Mouse (Mus musculus) testis, postnatal 14 days (tissue): ENCODE data around the gene Apba2.

Experiments
- DNase-seq: peaks from one replicate; pipeline ENCODE4 v3.0.0; 2021; ENCODE audit warnings: low spot score

Gene Apba2

DNA sequence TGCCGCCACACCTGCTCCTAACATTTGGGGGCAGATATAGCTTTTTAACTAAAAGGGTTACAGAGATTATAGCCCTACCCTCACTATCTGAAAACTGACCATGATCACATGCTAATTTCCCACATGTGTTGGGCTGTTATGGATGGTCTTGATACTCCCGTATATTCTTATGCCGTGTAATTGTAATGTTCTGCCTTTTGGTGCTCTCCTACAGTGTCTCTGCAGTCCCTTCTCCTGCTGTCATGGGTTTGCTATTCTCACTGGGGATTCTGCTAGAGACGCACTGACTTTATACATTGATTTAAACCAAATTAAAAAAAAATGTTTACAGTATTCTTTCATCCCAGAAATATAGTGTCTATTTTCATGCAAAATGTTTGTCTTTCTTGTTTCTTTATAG is 157.4 kb downstream of the Apba2 start:
- no peak for DNase-seq

DNA sequence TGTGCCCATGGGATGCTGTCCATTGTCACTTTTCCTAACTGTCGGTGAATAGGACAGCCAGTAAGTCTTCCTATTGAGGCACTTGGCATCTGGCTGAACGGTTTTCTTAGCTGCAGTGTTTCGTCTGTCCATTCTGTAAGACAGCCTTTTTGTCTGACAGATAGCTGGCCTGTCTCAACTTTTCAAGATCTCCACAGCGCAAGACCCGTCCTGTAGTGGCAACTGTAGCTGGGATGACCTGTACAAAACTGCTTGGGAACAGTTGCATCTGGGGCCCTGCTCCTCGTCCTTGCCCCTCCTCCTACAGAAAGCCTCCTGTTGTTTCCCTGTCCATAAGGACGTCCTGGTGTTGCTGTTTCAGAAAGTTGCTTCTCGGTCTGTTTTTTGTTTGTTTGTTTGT is 157.8 kb downstream of the Apba2 start:
- no peak for DNase-seq

DNA sequence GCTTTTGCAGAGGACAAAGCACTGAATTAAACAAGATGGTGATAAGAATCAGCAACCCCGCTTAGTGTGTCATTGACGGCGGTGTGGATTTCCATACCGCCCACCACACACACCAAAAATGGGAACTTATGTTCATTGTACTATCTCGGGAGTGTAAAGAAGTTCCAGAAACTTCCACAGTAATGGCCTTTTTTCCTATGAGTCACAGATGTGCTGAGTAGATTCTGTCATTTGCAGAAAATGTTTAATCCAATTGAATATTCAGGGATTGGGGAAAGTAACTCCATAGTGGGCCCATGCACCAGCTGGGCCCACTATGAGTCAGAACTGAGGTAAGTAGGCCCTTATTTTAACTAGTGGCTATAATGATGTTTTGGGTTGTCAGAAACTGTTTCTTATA is 161.0 kb downstream of the Apba2 start:
- DNase-seq: no peak

DNA sequence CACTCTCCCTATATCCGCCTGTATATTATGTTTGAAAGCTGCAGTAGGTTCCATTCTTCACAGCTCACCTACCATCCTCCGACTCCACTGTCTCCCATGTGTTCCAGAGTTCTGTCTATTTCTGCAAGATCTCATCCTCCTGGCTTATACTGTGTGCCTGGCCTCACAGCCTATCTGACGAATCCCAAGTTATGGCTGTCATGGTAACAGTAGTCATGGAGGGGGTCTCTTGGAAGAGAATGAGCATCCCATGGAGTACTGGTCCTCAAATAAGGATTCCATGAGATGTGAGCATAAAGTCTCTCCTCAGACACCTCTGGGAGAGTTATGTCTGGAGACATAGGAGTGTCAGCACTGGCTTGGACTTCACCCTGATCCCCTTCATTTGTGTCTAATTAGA is 162.1 kb downstream of the Apba2 start:
- no peak for DNase-seq

DNA sequence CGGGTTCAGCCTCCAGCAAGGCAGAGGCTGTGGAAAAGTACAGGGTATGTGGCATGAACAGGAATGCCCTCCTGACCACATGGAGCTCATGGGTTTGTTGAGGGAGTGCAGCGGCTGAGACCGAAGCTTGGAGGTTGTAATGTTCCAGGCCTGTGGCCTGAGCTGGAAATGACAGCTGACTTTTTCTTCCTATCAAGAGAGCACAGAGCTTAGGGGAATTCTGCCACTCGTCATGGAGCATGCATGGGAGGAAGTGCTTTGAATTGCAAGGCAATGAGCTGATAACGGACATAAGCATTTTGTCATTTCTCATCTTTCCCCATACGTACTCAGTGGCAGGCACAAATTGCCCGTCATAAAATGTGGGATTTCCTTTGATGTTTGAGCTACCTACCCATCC is 163.6 kb downstream of the Apba2 start:
- DNase-seq: no peak

DNA sequence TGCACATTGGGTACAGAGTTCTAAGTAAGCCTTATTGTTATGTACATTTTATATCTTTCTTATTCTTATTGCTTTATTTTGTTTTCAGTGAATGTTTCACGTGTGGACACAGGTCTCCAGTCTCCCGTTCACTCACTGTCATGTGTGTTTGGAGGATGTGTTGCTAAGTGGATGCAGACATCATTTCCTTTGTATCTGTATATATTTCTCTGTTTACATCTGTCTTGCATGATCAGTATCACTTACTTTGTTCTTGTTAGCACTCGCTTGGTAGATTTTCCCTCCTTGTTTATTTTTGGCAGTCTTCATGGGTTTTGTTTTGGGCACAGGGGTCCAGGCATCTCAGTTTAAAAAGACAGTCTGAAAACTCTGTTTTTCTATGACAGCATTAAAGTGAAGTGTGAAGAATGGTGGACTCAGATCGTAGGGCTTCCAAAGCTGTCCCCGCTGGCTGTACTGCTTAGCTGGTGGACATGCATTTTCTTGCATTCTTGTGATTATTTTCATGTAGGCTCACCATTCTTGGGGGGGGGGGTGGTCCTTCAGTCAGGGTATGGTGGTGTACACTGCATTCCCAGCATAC is 164.3 kb downstream of the Apba2 start:
- DNase-seq: no peak

DNA sequence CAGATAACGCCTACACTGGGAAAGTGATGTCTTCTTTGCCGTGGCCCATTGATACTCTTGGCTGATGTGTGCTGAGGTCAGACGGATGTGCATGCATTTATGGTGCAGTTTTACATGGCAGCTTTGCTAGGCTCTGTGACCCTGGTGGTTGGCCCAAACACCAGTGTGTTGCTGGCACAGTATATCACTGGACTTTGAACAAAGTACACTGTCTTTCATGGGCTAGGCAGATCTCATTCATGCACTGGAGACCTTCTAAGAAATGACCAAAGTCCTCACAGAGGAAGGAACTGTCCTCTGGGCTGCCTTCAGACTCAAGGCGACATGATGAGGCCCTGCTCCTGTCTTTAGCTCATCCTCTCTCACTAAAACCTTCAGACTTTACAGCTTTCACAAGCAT is 166.5 kb downstream of the Apba2 start:
- DNase-seq: no peak

DNA sequence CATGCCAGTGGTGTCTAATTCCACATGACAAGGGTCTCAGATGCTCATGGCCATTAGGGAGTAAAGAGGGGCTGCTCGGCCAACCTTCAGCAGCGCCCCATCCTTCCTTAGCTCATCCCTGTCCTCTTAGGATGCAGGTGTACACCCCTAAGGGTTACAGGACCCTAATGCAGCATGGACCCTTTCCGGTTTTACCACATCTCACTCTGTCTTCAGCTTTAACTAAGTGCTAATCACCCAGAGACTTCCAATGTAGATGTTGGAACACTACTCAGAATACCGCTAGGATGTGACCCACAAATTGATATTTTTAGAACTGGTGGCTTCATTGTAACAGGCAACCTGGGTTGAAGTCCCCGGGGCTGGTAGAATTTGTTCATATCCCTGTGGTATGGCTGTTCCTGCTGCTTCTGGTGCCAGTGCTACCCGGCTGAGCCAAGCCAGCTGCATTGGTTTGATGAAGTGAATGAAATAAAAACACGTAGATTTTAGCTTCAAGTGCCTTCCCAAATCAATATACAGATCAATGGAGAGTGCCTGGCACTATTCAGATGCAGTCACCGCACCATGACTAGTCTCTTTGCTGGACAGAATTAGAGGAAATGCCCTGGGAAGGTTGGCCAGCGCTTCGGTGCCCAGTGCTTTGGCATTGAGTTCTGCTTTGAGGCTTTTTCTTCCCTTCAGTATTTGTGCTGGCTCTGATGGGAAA is 178.4 kb downstream of the Apba2 start:
- DNase-seq: no peak

DNA sequence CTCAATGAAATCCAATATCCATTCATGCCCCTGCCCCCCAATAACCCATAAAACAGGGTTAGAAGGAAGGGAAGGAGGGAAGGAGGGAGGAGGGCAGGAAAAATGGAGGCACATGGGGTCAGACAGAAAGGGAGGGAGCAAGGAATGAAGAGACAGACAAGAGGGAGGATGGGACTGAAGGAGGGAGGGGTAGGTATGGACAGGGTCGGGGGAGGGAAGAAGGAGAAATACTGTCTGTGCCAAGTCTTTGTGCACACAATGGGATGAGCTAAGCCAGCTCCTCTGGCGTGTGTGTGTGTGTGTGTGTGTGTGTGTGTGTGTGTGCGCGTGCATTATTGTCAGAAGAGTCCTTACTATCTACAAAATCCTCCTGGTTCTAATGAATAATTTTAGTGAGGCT is 183.4 kb downstream of the Apba2 start:
- DNase-seq: no peak

DNA sequence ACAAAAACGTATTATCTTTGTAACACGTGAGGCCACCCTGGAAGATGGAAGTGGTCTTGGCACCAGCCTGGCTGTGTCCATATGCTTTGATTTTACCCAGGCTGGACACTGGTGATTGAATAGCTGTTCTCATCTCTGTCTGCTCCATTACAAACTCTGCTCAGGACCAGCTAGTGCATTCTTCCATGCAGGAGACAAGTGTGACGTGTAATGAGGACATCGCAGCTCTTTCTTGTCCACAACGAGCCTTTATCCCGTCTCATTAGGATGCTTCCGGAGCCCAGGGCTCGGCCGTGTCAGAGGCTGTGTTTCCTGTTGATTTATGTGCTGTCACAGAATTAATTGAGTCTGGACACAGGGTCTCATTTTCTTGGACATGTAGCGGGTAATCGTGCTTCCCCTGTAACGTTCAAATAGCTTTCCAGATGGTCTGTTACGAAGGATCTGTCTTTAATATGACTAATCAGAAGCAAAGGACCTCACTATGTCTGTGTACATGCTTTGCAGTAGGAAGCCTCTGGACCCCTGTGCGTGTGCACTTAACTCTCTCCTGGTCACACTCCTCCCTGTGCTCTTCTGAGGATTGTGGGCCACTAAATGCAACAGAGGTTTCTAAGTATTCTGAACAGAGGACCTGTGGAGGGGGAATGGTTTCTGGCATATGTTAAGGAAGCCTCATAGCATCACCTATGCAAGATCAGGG is 186.8 kb downstream of the Apba2 start:
- no peak for DNase-seq

DNA sequence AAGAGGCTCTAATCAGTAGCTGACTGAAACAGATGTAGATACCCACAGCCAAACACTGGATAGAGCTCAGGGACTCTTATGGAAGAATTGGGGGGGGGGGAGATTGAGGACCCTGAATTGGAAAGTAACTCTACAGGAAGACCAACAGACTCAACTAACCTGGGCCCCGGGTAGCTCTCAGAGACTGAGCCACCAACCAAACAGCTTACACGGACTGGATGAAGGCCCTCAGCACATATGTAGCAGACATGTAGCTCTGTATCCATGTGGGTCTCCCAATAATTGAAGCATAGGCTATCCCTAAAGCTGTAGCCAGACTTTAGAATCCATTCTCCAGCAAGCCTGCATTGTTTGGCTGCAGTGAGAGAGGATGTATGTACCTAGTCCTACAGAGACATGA is 190.3 kb downstream of the Apba2 start:
- DNase-seq: no peak

DNA sequence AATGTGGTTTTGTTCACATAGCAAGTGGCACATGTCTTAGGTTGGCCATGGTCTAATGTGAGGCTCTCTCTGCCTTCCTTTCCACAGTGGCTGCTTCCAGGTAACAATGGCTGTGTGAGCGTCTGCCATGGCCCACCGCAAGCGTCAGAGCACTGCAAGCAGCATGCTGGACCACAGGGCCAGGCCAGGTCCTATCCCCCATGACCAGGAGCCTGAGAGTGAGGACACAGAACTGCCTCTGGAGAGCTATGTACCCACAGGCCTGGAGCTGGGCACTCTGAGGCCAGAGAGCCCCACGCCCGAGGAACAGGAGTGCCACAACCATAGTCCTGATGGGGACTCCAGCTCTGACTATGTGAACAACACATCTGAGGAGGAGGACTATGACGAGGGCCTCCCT is 193.4 kb downstream of the Apba2 start:
- DNase-seq: no peak

DNA sequence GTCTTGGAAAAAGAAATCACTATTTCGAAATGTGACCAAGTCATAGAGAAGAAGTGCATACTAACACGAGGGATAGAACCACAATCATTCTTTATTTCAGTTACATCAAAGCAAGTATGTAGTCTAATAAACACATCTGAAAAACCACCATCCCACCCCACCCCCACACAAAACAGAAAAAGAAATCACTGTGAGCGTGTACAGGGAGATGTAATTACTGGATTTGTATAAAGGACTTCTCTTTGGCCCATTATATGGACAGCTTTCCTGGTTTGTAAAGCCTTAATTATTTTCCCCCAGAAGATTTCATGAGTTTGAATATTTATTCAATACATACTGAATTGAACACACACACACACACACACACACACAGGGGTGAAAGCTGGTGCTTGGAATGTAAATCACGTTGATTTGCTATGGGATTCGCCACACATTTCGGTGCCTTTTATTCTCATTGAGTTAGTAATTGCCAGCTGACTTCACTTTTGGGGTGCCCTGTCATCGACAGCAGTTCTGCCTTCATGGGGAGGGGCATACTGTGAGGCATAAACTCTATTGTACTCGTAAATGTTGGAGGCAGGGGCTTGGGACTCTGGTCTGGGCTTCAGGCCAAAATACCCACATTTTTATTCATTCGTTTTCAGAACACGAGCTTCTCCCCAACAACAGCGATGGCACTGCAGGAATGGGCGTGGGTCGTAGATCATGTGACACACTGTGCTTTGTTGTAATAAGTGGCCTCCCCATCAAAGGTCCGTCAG is 195.2 kb downstream of the Apba2 start:
- no peak for DNase-seq

DNA sequence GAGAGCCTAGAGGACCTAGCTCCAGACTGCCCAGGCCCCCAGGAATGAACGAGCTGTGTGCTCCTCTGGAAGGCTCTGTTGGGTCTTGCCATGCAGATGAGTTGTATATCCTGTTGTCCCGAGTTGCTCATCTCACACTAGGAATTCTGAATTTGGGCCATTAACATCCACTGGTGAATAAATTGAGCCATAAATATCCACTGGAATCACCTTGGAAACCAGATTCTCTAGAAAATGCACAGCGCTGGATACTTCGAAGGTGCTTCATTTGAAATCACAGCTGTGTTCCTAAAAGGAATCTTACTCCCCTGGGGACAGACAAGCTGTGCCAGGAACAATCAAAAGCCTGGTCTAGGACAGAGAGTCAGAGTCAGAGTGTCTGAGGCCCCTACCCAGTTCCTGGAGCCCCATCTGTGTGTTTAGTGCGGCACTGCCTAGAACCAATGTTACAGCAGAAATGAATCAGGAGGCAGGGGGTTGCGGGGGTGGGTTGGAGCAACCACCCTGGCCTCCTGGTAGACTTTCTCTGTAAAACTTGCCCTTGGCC is 196.4 kb downstream of the Apba2 start:
- no peak for DNase-seq

DNA sequence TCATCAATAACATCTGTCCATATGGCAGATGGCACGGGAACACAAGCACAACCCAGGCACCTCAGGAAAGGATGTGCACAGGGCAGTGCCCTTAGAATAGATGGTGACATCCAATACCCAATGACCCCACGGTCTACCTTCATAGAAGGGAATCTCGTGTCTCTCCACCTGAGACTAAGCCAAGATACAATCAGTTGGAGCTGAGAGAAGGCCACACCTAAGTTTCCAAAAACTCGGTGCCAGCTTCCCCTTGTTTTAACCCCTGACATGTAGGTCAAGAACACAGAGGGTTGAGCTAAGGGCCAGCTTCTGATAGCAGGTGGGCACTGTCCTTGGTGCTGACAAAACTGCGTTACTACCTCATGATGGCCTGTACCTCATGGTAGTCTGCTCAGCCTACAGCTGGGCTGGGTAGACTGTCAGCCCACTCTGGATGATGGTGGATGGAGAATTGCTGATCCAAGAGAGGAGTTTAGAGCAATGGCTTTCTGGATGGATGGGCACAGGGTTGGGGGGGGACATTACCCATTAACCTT is 202.6 kb downstream of the Apba2 start:
- DNase-seq: no peak

DNA sequence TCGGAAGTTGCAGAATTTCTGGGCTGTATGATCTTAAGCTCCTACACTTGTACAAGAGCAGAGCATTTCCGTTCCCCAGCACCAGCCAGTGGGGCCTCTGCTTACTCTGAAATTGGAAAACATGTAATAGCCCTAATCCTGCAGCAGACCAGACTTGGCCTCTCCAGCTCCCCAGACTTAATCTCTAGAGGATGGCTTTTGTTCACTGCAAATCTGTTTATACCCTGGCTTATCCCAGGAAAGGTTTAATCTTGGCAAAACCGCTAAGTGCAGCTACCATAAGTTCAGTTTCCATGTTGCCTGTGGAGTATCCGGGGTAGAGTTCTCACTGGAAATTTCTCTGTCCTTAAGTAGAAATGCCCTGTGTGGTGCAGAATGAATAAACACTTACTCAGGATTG is 206.7 kb downstream of the Apba2 start:
- no peak for DNase-seq

DNA sequence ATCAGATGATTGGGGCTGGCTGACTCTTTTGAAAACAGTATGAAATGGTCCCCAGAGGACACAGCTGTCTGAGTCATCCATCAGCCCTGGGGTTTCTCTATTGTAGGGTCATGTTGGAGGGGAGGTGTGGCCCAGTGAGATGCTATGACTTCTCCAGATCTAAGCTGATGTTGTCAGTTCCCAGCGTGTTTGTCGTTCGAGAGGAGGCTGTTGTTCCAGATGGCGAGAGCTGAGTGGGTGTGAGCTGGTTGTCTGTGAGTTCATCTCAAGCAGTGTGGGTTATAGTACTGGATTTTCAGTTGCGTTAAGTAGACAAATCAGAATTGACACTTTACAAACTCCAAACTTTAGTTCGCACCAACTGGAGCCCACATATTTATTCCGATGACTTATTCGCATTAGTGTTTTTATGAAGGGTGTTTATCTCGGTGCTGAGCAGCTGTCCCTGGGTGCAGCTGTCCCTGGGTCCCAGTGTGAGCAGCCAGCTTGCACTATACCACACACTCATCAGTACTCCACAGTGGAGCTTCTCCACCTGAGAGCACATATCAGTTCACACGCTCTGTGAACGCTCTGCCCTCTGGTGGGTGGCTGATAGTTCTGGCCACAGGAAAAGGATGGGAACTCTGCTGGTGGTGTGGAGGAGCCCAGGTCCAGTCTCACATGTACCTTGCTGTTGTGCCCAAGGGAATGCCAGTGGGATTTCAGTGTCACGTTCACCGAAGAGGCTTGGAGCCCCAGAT is 208.2 kb downstream of the Apba2 start:
- no peak for DNase-seq

DNA sequence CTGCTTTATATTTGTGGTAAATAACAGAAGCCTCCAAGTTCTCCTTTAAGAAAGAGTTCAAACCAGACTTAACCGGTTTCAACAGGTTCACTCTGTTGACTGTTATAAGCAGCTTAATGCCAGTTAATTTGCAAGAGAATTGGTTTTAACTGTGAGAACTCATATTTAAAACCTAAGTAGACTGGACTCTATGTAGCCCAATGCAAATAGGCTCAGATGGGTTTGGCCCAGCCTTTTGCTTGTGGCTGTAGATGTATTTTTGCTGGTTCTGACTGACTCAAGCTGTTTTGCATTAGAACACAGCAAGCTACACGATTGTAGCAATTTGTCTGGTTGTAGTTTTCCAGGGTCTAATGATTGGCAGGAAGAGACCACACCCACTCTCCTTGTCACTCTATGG is 214.8 kb downstream of the Apba2 start:
- no peak for DNase-seq

DNA sequence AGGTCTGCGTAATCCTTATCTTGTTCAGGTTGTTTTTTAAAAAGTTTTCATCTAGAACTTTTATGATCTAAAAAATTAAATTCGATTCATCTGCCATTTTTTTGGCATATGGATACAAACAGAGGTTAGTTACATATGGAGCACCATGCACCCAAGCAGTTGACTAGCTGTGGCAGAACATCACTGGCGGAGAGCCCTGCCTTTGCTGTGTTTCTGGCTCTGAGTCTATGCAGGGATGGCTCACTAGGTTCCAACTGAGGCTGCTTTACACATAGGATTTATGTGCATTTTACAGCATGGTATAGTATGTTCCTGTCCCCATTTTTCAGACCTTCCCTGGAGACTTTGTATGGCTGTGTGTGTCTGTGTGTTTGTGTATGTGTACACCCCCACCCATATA is 221.8 kb downstream of the Apba2 start:
- no peak for DNase-seq

DNA sequence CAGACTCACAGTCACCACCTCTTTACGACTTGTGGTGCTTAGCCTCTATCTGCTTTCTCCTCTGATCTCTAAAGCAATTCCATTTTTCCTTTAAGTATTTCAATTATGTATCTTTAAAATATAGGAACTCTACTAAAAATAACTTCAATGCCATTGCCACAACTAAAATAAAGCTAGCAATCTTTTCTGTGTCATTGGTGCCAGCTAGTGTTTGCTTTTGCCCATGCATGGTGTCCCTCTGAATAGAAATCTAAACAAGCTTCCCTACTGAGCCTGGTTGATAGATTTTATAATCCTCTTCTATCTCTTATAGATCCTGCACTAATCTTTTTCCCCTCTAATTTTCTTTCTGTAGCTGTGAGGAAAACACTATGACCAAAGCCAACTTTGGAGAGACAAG is 222.9 kb downstream of the Apba2 start:
- DNase-seq: no peak

DNA sequence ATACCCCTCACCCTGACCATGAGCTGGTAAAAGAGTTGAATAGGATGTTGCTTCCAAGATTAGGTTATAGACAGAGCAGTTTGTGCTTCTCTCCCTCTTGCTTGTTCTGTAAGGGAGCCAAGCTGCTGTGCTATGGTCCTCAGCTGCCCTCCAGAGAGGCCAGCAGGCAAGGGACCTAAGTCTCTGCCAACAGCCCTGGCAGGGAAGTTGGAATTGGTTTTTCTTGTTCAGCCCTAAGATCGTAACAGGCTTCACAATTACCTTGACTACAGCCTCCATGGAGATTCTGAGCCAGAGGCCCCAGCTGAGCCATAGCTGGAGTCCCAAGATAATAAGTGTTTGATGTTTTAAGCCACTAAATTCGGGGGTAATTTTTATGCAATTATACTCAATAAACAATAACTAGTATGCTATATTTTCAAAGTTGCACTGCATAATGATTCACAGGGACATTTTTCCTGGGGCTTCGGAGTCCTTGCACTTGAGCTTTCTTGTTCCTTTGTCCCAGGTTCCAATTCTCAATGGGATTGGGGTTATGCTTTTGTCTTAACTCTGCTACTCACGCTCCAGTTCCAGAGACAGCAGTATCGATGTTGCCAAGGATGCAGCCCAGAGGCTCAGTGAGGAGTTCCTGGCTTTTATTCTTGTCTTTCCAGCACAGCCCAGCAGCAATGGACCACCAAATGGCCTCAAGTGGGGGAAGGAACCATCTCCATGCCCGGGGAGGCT is 224.6 kb downstream of the Apba2 start:
- no peak for DNase-seq
